ENCODE assay signal across 8 mouse cellular contexts in the genomic region with DNA sequence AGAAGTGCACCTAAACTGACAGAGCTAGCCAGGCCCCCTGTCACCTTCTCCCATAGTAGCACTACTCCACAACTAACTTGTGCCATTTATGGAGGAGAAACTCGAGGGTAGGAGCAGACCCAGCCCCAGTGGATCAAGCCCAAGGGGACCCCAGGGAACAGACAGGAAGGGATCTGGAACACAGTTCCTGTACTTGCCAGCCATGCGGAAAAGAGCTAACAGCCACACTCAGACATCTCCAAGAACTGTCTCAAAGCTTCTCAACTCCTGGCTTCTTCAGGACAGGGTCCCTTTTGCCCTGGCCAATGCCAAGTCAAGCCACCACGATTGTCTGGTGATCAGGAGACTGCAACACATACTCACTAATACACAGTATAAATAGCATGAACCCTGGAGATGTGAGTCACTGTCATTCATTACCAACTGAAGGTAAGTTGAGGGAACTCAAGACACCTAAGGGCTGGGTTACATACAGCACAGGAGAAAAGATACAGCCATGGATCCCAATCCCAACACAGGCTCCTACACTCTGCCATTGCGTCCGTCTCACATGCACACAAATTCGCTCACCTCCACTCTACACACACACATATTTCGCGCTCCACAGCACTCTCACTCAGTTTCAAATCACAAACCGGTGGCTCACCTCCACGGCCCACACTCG. TPM values are rescaled to one million over a fixed set of nuclear protein-coding genes. Genes with fewer than 3 reads are reported as not detected.
DNase-seq lines count a peak whose midpoint lies in the region; ATAC-seq and TF ChIP-seq lines count a peak whose summit lies in the region.

No protein-coding gene starts in this region.

- WGBS in lung, embryonic 15.5 days = 8% methylated on average over 11 of the region's 11 CpGs
- 5% methylated on average over 11 of the region's 11 CpGs for WGBS in forebrain, embryonic 10.5 days
- WGBS in intestine, postnatal 0 days = 3% methylated on average over 11 of the region's 11 CpGs
- 6% methylated on average over 11 of the region's 11 CpGs for WGBS in neural tube, embryonic 15.5 days

- H3K4me1 ChIP-seq in lung, embryonic 15.5 days = peaks cover 43% of the 10 kb centered on the region
- peaks cover 86% of the 10 kb centered on the region for H3K4me1 ChIP-seq in forebrain, embryonic 10.5 days
- peaks cover 12% of the 10 kb centered on the region for H3K4me1 ChIP-seq in intestine, postnatal 0 days (replicated peaks; ENCODE audit: control insufficient read depth, insufficient read depth, low read length)
- H3K4me1 ChIP-seq in neural tube, embryonic 15.5 days = peaks cover 53% of the 10 kb centered on the region

- H3K4me3 ChIP-seq in lung, embryonic 15.5 days = peak overlapping the region; percentile 90
- H3K4me3 ChIP-seq in forebrain, embryonic 10.5 days = peak overlapping the region; percentile 98
- H3K4me3 ChIP-seq in intestine, postnatal 0 days (ENCODE audit: low read depth, low read length) = peak overlapping the region; percentile 94
- H3K4me3 ChIP-seq in neural tube, embryonic 15.5 days (replicated peaks) = peak overlapping the region; percentile 94

- no peak overlapping the region for H3K27ac ChIP-seq in lung, embryonic 15.5 days
- peak overlapping the region; percentile 98 for H3K27ac ChIP-seq in forebrain, embryonic 10.5 days
- peak overlapping the region; percentile 11; the same call in 1 of the 2 replicates for H3K27ac ChIP-seq in intestine, postnatal 0 days (ENCODE audit: low read depth, low read length)
- H3K27ac ChIP-seq in neural tube, embryonic 15.5 days (replicated peaks) = peak overlapping the region; percentile 89

- ATAC-seq in lung, embryonic 15.5 days (ENCODE audit: borderline replicate concordance, extremely low read depth, low FRiP score, low TSS enrichment) = no peak
- ATAC-seq in intestine, postnatal 0 days = no peak
- no peak for ATAC-seq in neural tube, embryonic 15.5 days (ENCODE audit: low FRiP score)
- no peak for ATAC-seq in megakaryocyte progenitor cell, adult 5-6 weeks (replicated peaks; ENCODE audit: poor library complexity)

- no peak for DNase-seq in lung, postnatal 4 days
- DNase-seq in forebrain, embryonic 10.5 days (ENCODE audit: extremely low spot score, low spot score) = no peak
- no peak for DNase-seq in frontal cortex, postnatal 10 days (ENCODE audit: low spot score in 2 of 2)
- no peak for DNase-seq in embryo, embryonic 11 days

- peak overlapping the region; percentile 92 for H3K4me2 ChIP-seq in lung, embryonic 15.5 days
- peak overlapping the region; percentile 77 for H3K4me2 ChIP-seq in intestine, postnatal 0 days (replicated peaks; ENCODE audit: low read depth)
- H3K4me2 ChIP-seq in neural tube, embryonic 15.5 days = peak overlapping the region; percentile 87

- H3K9me3 ChIP-seq in lung, embryonic 15.5 days = no peaks in the 10 kb centered on the region
- H3K9me3 ChIP-seq in forebrain, embryonic 10.5 days = no peaks in the 10 kb centered on the region
- H3K9me3 ChIP-seq in intestine, postnatal 0 days (ENCODE audit: control insufficient read depth) = no peaks in the 10 kb centered on the region
- no peaks in the 10 kb centered on the region for H3K9me3 ChIP-seq in neural tube, embryonic 15.5 days (replicated peaks)

- no peaks in the 10 kb centered on the region for H3K36me3 ChIP-seq in lung, embryonic 15.5 days
- 0 out of 2 replicates have a peak, but pooled peaks cover 3% of the 10 kb centered on the region for H3K36me3 ChIP-seq in forebrain, embryonic 10.5 days (replicated peaks)
- H3K36me3 ChIP-seq in intestine, postnatal 0 days (ENCODE audit: control insufficient read depth, insufficient read depth) = no peaks in the 10 kb centered on the region
- H3K36me3 ChIP-seq in neural tube, embryonic 15.5 days = no peaks in the 10 kb centered on the region

- H3K27me3 ChIP-seq in lung, embryonic 15.5 days = peaks cover 10% of the 10 kb centered on the region; the same call in 1 of the 2 replicates
- peaks cover 15% of the 10 kb centered on the region for H3K27me3 ChIP-seq in forebrain, embryonic 10.5 days (ENCODE audit: poor library complexity, severe bottlenecking)
- no peaks in the 10 kb centered on the region for H3K27me3 ChIP-seq in intestine, postnatal 0 days (replicated peaks; ENCODE audit: control insufficient read depth, insufficient read depth, low read length)
- no peaks in the 10 kb centered on the region for H3K27me3 ChIP-seq in neural tube, embryonic 15.5 days (replicated peaks)

- no peak for TF ChIP-seq CTCF in intestine, postnatal 0 days (IDR thresholded peaks at IDR 0.05; ENCODE audit: low read depth)

- H3K9ac ChIP-seq in lung, embryonic 15.5 days = peak overlapping the region; percentile 73
- H3K9ac ChIP-seq in intestine, postnatal 0 days (ENCODE audit: low read depth, low read length) = peak overlapping the region; percentile 91
- peak overlapping the region; percentile 84 for H3K9ac ChIP-seq in neural tube, embryonic 15.5 days (replicated peaks)

RNA-seq across cellular contexts. Expression of a gene that starts 1.3 kb away (rescaled TPM):
- 9.0 and 11.3 TPM in 2 replicates for polyA plus RNA-seq in lung, embryonic 15.5 days (2015; fragmentation: Nextera tagmentation; extraction: Ambion mirVana)
- 18.8 and 20.6 TPM in 2 replicates for polyA plus RNA-seq in forebrain, embryonic 10.5 days (2016; fragmentation: Nextera tagmentation; extraction: Ambion mirVana)
- polyA plus RNA-seq in intestine, postnatal 0 days (2015; fragmentation: Nextera tagmentation; extraction: Ambion mirVana) = 13.3 and 13.4 TPM in 2 replicates
- 14.5 and 15.0 TPM in 2 replicates for polyA plus RNA-seq in neural tube, embryonic 15.5 days (2015; fragmentation: Nextera tagmentation; extraction: Ambion mirVana)
- total RNA-seq in megakaryocyte progenitor cell, adult 5-6 weeks (2015) = 0.24 and 0.44 TPM in 2 replicates
- 0.74 and 0.79 TPM in 2 replicates for total RNA-seq in megakaryocyte progenitor cell, adult 5-6 weeks (2017)
